Mouse (Mus musculus) brain, embryonic 14.5 days (tissue): ENCODE results near the gene Rbfox2. TPM values are rescaled to one million over a fixed set of nuclear protein-coding genes. Genes with fewer than 3 reads are reported as not detected.
A peak's percentile ranks its signal among the peaks of the same experiment; 100 is the strongest.
"Not testable (repeated sequence)": the region's sequence is repeated elsewhere in the genome, so short reads cannot be mapped to it uniquely, and the experiment has no call there.

ENCODE experiments used
- DNase-seq: peaks from one replicate; pipeline ENCODE4 v3.0.0-alpha.2; 2011; ENCODE audit warnings: low read depth
- CTCF ChIP-seq: fragments of 200-500 bp; IDR thresholded peaks from 2 replicates; pipeline ENCODE4 v1.5.1; 2012; ENCODE audit warnings: inconsistent platforms, mild to moderate bottlenecking, moderate library complexity, borderline replicate concordance; ENCODE audit not compliant: insufficient read depth, insufficient read length; ENCODE audit errors: extremely low read depth
- POLR2A ChIP-seq: fragments of 200-500 bp; IDR thresholded peaks from 2 replicates; pipeline ENCODE4 v1.6.1; 2012; ENCODE audit warnings: mild to moderate bottlenecking, inconsistent platforms, borderline replicate concordance; ENCODE audit not compliant: poor library complexity, insufficient read depth, insufficient read length, severe bottlenecking; ENCODE audit errors: extremely low read depth
- polyA plus RNA-seq: library from polyadenylated mRNA; depleted of rRNA; stranded (reverse); fragments of >200 nt; gene quantifications from 2 replicates; pipeline ENCODE4 v1.2.3, GENCODE M21; 2012

Gene Rbfox2
- polyA plus RNA-seq, 1 experiment = 367 TPM

DNA sequence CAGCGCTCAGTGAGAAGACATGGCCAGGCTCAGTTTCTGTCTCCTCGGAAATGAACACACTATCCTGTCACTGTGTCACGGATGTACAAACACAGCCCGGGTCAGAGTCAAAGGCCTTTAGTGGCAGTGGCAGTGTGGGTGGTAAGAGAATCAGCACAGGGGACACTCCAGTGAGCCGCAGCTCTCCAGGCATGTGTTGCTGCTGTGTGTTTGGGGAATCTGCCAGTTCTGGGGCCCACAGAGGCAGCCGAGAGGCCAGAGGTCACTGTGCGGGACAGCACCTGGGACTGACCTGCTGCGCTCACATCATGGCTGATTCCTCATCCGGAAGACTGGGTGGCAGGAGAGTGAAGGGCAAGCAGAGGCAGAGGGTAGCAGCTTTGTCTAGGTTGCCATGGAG is 228.9 kb downstream of the Rbfox2 start:
- no peak for DNase-seq

GRCm38 (mm10) chr15:77076523-77076922 is 230.3 kb downstream of the Rbfox2 start:
- TF ChIP-seq CTCF = no peak
- no peak for TF ChIP-seq POLR2A

More for the DNA sequence above, 228.9 kb downstream of the Rbfox2 start:
- no peak for TF ChIP-seq CTCF
- no peak for TF ChIP-seq POLR2A

DNA sequence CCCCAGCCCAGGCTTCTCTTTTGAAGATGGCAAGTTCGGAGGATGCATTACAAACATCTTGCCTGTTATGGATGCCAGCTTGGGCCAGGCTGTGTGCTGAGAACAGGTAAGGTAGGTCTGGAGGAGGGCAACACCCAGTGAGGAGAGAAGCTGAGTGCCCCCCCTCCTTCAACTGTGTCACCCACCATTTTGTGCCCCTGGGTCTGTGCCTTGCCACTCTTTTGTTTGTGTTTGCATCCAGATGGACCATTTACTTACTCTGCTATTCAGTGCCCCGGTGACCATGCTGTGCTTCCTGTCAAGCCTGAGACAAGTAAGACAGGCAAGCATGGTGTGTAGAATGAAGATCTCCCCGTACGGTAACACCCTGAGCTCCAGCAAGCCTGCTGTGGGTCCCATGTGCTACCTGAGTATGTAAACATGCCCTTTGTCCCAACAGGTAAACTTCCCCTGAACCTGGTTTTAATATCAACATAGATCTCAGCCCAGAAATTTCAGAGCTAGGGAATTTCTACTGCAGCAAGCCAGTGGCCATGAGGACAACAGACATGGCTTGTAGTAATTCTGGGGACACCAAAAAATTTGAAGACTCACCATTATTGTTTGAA is 234.1 kb downstream of the Rbfox2 start:
- no peak for TF ChIP-seq POLR2A
- no peak for TF ChIP-seq CTCF
- DNase-seq = no peak

More at GRCm38 (mm10) chr15:77076523-77076922, 230.3 kb downstream of the Rbfox2 start:
- DNase-seq = no peak

- TF ChIP-seq POLR2A (no peak), CTCF (peak; percentile 56)
- DNase-seq = peak; percentile 54
These were observed 235.3 kb downstream of the Rbfox2 start for GRCm38 (mm10) chr15:77071501-77071900.

DNA sequence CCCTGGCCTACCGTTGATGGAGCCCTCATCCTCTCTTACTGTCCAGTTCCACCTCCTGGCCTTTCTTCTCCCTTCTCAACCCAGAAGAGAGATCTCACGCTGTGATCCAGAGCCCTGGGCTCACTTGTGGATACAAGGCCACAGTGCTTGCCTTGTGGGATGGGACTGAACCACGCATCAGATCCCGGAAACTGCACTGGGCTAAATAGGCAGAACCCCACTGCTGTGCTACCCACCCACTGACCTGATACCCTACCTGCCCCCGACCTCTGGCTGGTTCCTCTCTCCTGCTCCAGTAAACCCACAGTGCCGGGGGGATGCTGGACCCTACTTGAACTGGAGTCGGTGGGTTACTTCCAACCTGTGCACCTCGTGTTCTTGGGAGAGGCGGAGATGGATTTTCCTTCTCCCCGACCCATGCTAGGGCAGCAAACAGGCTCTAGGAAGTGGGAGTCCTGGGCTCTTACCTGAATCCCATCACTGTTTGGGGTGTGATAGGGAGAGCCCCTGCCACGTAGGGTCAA is 236.0 kb downstream of the Rbfox2 start:
- TF ChIP-seq CTCF (no peak), POLR2A (no peak)

GRCm38 (mm10) chr15:77069019-77069418 is 237.8 kb downstream of the Rbfox2 start:
- no peak for DNase-seq
- no peak for TF ChIP-seq POLR2A
- no peak for TF ChIP-seq CTCF

More for the DNA sequence above, 236.0 kb downstream of the Rbfox2 start:
- no peak for DNase-seq

GRCm38 (mm10) chr15:77068439-77068861 is 238.4 kb downstream of the Rbfox2 start:
- TF ChIP-seq CTCF (no peak), POLR2A (no peak)
- no peak for DNase-seq

DNA sequence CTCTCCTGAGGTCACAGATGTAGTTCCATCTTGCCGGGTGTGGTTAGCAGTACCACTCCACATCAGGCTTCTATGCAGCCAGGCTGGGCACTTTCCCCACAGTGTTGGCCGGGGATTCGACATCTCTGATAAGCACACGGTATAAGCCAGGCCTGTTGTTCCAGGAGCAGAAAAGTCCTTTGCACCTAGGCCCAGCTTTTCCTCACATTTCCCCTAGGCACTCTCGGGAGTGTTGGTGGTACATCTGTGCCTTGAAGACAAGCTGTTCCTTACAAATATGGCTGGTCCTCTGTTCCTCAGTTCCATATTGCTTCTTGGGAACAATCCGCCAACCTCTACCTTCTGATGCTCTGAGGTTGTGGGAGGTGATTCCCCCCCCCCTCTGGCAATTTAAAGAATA is 240.6 kb downstream of the Rbfox2 start:
- TF ChIP-seq POLR2A = no peak
- TF ChIP-seq CTCF = no peak

DNA sequence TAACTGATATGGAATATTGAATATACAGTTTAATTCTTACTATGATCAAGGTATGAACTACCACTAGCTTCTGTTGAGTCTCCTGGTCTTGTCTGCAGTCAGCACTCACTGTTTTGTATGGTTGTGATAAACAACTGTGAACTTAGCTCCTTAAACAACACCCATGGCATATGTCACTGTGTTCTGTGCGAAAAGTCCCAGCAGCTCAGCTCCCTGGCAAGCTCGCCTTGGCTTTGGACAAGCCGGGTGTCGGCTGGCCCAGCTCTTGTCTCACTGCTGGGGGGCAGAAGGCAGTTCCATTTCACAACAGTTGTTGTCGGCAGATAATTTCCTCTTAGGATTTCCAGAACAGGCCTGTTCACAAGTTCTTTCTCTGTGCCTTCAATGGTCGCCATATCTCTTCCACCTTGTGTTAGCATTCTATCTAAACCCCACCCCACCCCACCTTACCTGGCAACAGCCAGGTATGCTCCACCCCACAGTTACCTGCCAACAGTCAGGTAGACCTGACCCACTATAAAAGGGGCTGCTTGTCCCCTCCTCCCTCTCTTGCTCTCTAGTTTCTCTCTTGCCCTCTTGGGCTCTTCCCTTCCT is 241.4 kb downstream of the Rbfox2 start:
- no peak for TF ChIP-seq CTCF
- TF ChIP-seq POLR2A = no peak
- no peak for DNase-seq

More for the DNA sequence above, 240.6 kb downstream of the Rbfox2 start:
- no peak for DNase-seq

GRCm38 (mm10) chr15:77062746-77063145 is 244.1 kb downstream of the Rbfox2 start:
- no peak for TF ChIP-seq POLR2A
- TF ChIP-seq CTCF = no peak
- no peak for DNase-seq

DNA sequence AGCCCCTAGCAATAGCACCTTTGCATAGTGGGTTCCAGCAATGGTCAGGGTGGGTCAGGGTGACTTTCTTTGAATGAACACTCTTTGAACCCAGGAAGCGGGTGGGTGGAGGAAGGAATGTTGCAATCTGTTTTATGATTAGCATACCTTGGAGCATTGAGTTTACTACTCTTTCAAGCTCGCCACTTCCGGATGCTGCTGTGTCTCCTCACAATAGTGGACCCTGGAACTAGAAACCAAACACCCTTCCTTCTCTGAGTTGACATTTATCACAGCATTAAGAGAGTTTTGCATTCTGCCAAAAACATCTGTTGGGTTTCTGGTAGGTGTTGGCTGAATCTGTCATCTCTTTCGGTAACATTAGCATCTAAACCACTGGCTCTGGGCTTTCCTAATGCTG is 247.4 kb downstream of the Rbfox2 start:
- not testable (repeated sequence) for DNase-seq

DNA sequence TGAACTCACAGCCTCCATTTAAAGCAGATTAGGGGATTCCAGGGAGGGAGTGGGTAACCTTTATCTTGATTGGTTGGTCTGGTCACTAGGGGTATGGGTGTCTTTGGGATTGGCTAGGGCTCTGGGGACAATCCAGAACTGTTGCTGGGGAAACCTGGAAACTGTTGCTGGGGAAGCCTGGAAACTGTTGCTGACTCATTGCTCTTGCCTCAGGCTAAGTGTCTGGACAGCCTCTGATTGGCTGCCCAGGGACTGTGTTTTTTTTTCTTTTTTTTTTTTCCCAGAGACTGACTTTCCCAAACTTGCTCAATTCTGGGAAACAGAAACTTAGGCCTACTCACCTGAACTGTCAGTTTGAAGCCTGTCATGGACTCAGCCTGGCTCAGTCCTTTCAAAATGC is 248.2 kb downstream of the Rbfox2 start:
- no peak for DNase-seq
- TF ChIP-seq POLR2A (no peak), CTCF (no peak)

DNA sequence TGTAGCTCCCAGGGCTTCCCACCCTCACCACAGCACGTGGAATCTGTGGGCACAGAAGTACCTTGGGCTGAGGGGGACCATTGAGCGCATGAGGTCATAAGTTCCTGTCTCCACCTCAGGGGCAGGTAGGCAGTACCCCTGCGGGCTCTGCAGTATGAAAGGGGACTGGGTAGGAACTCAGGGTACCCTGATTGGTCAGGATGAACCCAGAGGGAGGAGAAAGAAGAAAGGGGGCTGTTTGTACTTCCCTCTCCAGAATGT is 250.1 kb downstream of the Rbfox2 start:
- DNase-seq = no peak
- no peak for TF ChIP-seq POLR2A
- no peak for TF ChIP-seq CTCF
